Mouse (Mus musculus) adrenal gland, postnatal 10 days (tissue): Measurements from ENCODE around the gene Tln1. TPM values are rescaled to one million over a fixed set of nuclear protein-coding genes. Genes with fewer than 3 reads are reported as not detected.
"Not testable (repeated sequence)": the region's sequence is repeated elsewhere in the genome, so short reads cannot be mapped to it uniquely, and the experiment has no call there.

Experiments
- DNase-seq: peaks from one replicate; pipeline ENCODE4 v3.0.0; 2021; ENCODE audit warnings: mixed read lengths
- total RNA-seq, 2 experiments: library from RNA; stranded (reverse); gene quantifications; 2 replicates each; pipeline ENCODE4 v1.2.3; 2021

Gene Tln1
- total RNA-seq, 2 experiments from 2014 or later = 171 to 192 TPM

- DNase-seq = no peak
These were observed 56.4 kb downstream of the Tln1 start for GRCm38 (mm10) chr4:43506074-43506473.

GRCm38 (mm10) chr4:43504269-43504668, 58.2 kb downstream of the Tln1 start:
- DNase-seq = no peak

- DNase-seq = no peak
These were observed 59.0 kb downstream of the Tln1 start for GRCm38 (mm10) chr4:43503506-43503905.

GRCm38 (mm10) chr4:43503041-43503440, 59.5 kb downstream of the Tln1 start:
- no peak for DNase-seq

GRCm38 (mm10) chr4:43499407-43500333, 62.8 kb downstream of the Tln1 start, which contains the start of gene Arhgef39:
Gene Arhgef39 (minus strand): TSS chr4:43499695.
- peak; percentile 92 for DNase-seq

- DNase-seq = no peak
These were observed 63.5 kb downstream of the Tln1 start for GRCm38 (mm10) chr4:43498983-43499382.

- DNase-seq = no peak
These were observed 64.5 kb downstream of the Tln1 start for GRCm38 (mm10) chr4:43497946-43498345.

GRCm38 (mm10) chr4:43497405-43497804, 65.1 kb downstream of the Tln1 start:
- no peak for DNase-seq

GRCm38 (mm10) chr4:43496587-43496986, 65.9 kb downstream of the Tln1 start:
- no peak for DNase-seq

GRCm38 (mm10) chr4:43493846-43494240, 68.6 kb downstream of the Tln1 start:
- no peak for DNase-seq

- peak; percentile 98 for DNase-seq
These were observed 69.2 kb downstream of the Tln1 start for GRCm38 (mm10) chr4:43493186-43493845.

GRCm38 (mm10) chr4:43492821-43493185, 69.7 kb downstream of the Tln1 start, which contains the start of gene Ccdc107:
Gene Ccdc107 (plus strand): TSS chr4:43492900.
- peak; percentile 94 for DNase-seq

GRCm38 (mm10) chr4:43492101-43492820, 70.2 kb downstream of the Tln1 start:
- DNase-seq = no peak

- no peak for DNase-seq
These were observed 71.7 kb downstream of the Tln1 start for GRCm38 (mm10) chr4:43490801-43491200.

GRCm38 (mm10) chr4:43489611-43490010, 72.9 kb downstream of the Tln1 start:
- no peak for DNase-seq

- not testable (repeated sequence) for DNase-seq
These were observed 76.8 kb downstream of the Tln1 start for GRCm38 (mm10) chr4:43485666-43486065.

- DNase-seq = no peak
These were observed 78.9 kb downstream of the Tln1 start, which contains the start of gene Sit1 for GRCm38 (mm10) chr4:43483535-43484091. Gene Sit1 (minus strand): TSS chr4:43483734.

GRCm38 (mm10) chr4:43482591-43482990, 79.9 kb downstream of the Tln1 start:
- peak; percentile 59 for DNase-seq

- DNase-seq = no peak
These were observed 80.5 kb downstream of the Tln1 start for GRCm38 (mm10) chr4:43481894-43482456.
